Mouse (Mus musculus) liver, embryonic 15.5 days (tissue): ENCODE data around the gene Spg21. TPM values are rescaled to one million over a fixed set of nuclear protein-coding genes. Genes with fewer than 3 reads are reported as not detected.

Experiments
- ATAC-seq: fragments of 200-750 bp; cut with Nextera tagmentation; 2 replicates; pipeline ENCODE4 v1.8.0; 2017; ENCODE audit warnings: moderate number of reproducible peaks, mild to moderate bottlenecking, moderate library complexity; ENCODE audit not compliant: insufficient read depth
- H3K27ac ChIP-seq: fragments of 300-500 bp; sonication (generic); replicated peaks from 2 replicates; pipeline ENCODE4 v1.5.1; 2015; ENCODE audit warnings: mild to moderate bottlenecking, inconsistent platforms
- H3K27me3 ChIP-seq: fragments of 300-500 bp; sonication (generic); 2 replicates; pipeline ENCODE4 v1.6.1; 2015; ENCODE audit warnings: mild to moderate bottlenecking, inconsistent platforms
- H3K36me3 ChIP-seq: fragments of 300-500 bp; sonication (generic); replicated peaks from 2 replicates; pipeline ENCODE4 v1.6.1; 2015; ENCODE audit warnings: moderate library complexity, mild to moderate bottlenecking, inconsistent platforms
- H3K4me1 ChIP-seq: fragments of 300-500 bp; sonication (generic); replicated peaks from 2 replicates; pipeline ENCODE4 v1.6.1; 2015; ENCODE audit warnings: inconsistent platforms
- H3K4me2 ChIP-seq: fragments of 300-500 bp; sonication (generic); 2 replicates; pipeline ENCODE4 v1.6.1; 2015; ENCODE audit warnings: moderate library complexity, mild to moderate bottlenecking, inconsistent platforms
- H3K4me3 ChIP-seq: fragments of 300-500 bp; sonication (generic); replicated peaks from 2 replicates; pipeline ENCODE4 v1.5.1; 2015; ENCODE audit warnings: mild to moderate bottlenecking, inconsistent platforms
- H3K9ac ChIP-seq: fragments of 300-500 bp; sonication (generic); 2 replicates; pipeline ENCODE4 v1.6.1; 2015; ENCODE audit warnings: moderate library complexity, mild to moderate bottlenecking, inconsistent platforms
- H3K9me3 ChIP-seq: fragments of 300-500 bp; sonication (generic); replicated peaks from 2 replicates; pipeline ENCODE4 v1.6.1; 2016; ENCODE audit warnings: inconsistent platforms
- WGBS: fragments of 180-500 bp; shearing (Covaris S2); methylation state at CpG from one replicate; pipeline ENCODE4 v1.1.7; 2015; ENCODE audit warnings: mixed read lengths; ENCODE audit not compliant: insufficient replicate concordance; 5-methylcytosine and 5-hydroxymethylcytosine counted together
- polyA plus RNA-seq: library from polyadenylated mRNA; unstranded; fragments of >200 nt; fragmentation: Nextera tagmentation; extraction: Ambion mirVana; gene quantifications from 2 replicates; pipeline ENCODE4 v1.2.1, GENCODE M21; 2015

The Spg21 gene
- 24.1 and 30.0 TPM in 2 replicates for polyA plus RNA-seq

- H3K27me3 ChIP-seq = no peaks in the 10 kb centered on the region
- peak within 1 kb of the TSS; percentile 76 for H3K27ac ChIP-seq
- peaks cover 37% of the 10 kb centered on the region for H3K4me1 ChIP-seq
- no peaks in the 10 kb centered on the region for H3K9me3 ChIP-seq
- peak; percentile 85 for ATAC-seq
- H3K4me2 ChIP-seq = peak within 1 kb of the TSS; percentile 83
- under 1% methylated on average over 53 of the region's 53 CpGs for WGBS
- H3K9ac ChIP-seq = peak within 1 kb of the TSS; percentile 68
- peak within 1 kb of the TSS; percentile 83 for H3K4me3 ChIP-seq
- H3K36me3 ChIP-seq = peaks cover 4% of the 10 kb centered on the region; the same call in 1 of the 2 replicates
Observed at GRCm38 (mm10) chr9:65460732-65461442, at the start of gene Spg21. Gene Spg21 (plus strand): TSS chr9:65460947.

- Histone ChIP-seq H3K9ac (no peak overlapping the region), H3K9me3 (no peaks in the 10 kb centered on the region), H3K4me2 (no peak overlapping the region), H3K27ac (no peak overlapping the region), H3K36me3 (no peaks in the 10 kb centered on the region), H3K27me3 (no peaks in the 10 kb centered on the region), H3K4me3 (no peak overlapping the region), H3K4me1 (no peaks in the 10 kb centered on the region)
- 44% methylated on average over 3 of the region's 3 CpGs for WGBS
- ATAC-seq = no peak
Observed at GRCm38 (mm10) chr9:65411326-65411725, 49.4 kb upstream of the Spg21 start.

GRCm38 (mm10) chr9:65417738-65418137, 43.0 kb upstream of the Spg21 start:
- H3K9me3 ChIP-seq = no peaks in the 10 kb centered on the region
- no peaks in the 10 kb centered on the region for H3K4me1 ChIP-seq
- WGBS = 69% methylated on average over 3 of the region's 3 CpGs
- no peak overlapping the region for H3K4me3 ChIP-seq
- H3K27ac ChIP-seq = no peak overlapping the region
- no peak overlapping the region for H3K4me2 ChIP-seq
- no peak for ATAC-seq
- no peaks in the 10 kb centered on the region for H3K36me3 ChIP-seq
- no peaks in the 10 kb centered on the region for H3K27me3 ChIP-seq
- no peak overlapping the region for H3K9ac ChIP-seq

- Histone ChIP-seq H3K4me2 (no peak overlapping the region), H3K9ac (no peak overlapping the region), H3K4me3 (no peak overlapping the region), H3K9me3 (no peaks in the 10 kb centered on the region), H3K27me3 (no peaks in the 10 kb centered on the region), H3K36me3 (no peaks in the 10 kb centered on the region), H3K27ac (no peak overlapping the region), H3K4me1 (no peaks in the 10 kb centered on the region)
- WGBS = 54% methylated on average over 3 of the region's 3 CpGs
- ATAC-seq = no peak
Observed at GRCm38 (mm10) chr9:65419633-65420032, 41.1 kb upstream of the Spg21 start.

GRCm38 (mm10) chr9:65422760-65423501, 37.8 kb upstream of the Spg21 start, which contains the start of gene Slc51b:
Gene Slc51b (minus strand): TSS chr9:65422955.
- no peak within 1 kb of the TSS for H3K4me2 ChIP-seq
- H3K36me3 ChIP-seq = no peaks in the 10 kb centered on the region
- no peak within 1 kb of the TSS for H3K9ac ChIP-seq
- H3K9me3 ChIP-seq = no peaks in the 10 kb centered on the region
- WGBS = 64% methylated on average over 11 of the region's 11 CpGs
- H3K27ac ChIP-seq = no peak within 1 kb of the TSS
- no peaks in the 10 kb centered on the region for H3K27me3 ChIP-seq
- no peak within 1 kb of the TSS for H3K4me3 ChIP-seq
- no peak for ATAC-seq
- H3K4me1 ChIP-seq = no peaks in the 10 kb centered on the region

GRCm38 (mm10) chr9:65424393-65424792, 36.4 kb upstream of the Spg21 start:
- H3K36me3 ChIP-seq = no peaks in the 10 kb centered on the region
- H3K9ac ChIP-seq = no peak overlapping the region
- H3K4me3 ChIP-seq = no peak overlapping the region
- H3K9me3 ChIP-seq = no peaks in the 10 kb centered on the region
- 9% methylated on average over 3 of the region's 3 CpGs for WGBS
- H3K4me2 ChIP-seq = no peak overlapping the region
- no peak overlapping the region for H3K27ac ChIP-seq
- H3K27me3 ChIP-seq = no peaks in the 10 kb centered on the region
- no peak for ATAC-seq
- no peaks in the 10 kb centered on the region for H3K4me1 ChIP-seq

GRCm38 (mm10) chr9:65427511-65427910, 33.2 kb upstream of the Spg21 start:
- no peak overlapping the region for H3K4me2 ChIP-seq
- H3K27me3 ChIP-seq = no peaks in the 10 kb centered on the region
- H3K9ac ChIP-seq = no peak overlapping the region
- no peaks in the 10 kb centered on the region for H3K4me1 ChIP-seq
- H3K27ac ChIP-seq = no peak overlapping the region
- no peaks in the 10 kb centered on the region for H3K36me3 ChIP-seq
- WGBS = 46% methylated on average over 2 of the region's 2 CpGs
- H3K9me3 ChIP-seq = no peaks in the 10 kb centered on the region
- ATAC-seq = no peak
- H3K4me3 ChIP-seq = no peak overlapping the region

GRCm38 (mm10) chr9:65428003-65428402, 32.7 kb upstream of the Spg21 start:
- H3K4me2 ChIP-seq = no peak overlapping the region
- 65% methylated on average over 5 of the region's 5 CpGs for WGBS

GRCm38 (mm10) chr9:65430401-65430800, 30.3 kb upstream of the Spg21 start:
- Histone ChIP-seq H3K4me2 (no peak overlapping the region), H3K9ac (no peak overlapping the region), H3K4me1 (peaks cover 8% of the 10 kb centered on the region; the same call in 1 of the 2 replicates), H3K9me3 (no peaks in the 10 kb centered on the region), H3K27ac (no peak overlapping the region), H3K27me3 (no peaks in the 10 kb centered on the region), H3K36me3 (no peaks in the 10 kb centered on the region), H3K4me3 (no peak overlapping the region)
- ATAC-seq = no peak

More at GRCm38 (mm10) chr9:65428003-65428402, 32.7 kb upstream of the Spg21 start:
- Histone ChIP-seq H3K36me3 (no peaks in the 10 kb centered on the region), H3K27ac (no peak overlapping the region), H3K9ac (no peak overlapping the region), H3K9me3 (no peaks in the 10 kb centered on the region), H3K4me1 (no peaks in the 10 kb centered on the region), H3K27me3 (no peaks in the 10 kb centered on the region), H3K4me3 (no peak overlapping the region)
- no peak for ATAC-seq

GRCm38 (mm10) chr9:65430921-65431320, 29.8 kb upstream of the Spg21 start:
- H3K4me2 ChIP-seq = no peak overlapping the region
- no peaks in the 10 kb centered on the region for H3K9me3 ChIP-seq
- no peak overlapping the region for H3K9ac ChIP-seq
- no peaks in the 10 kb centered on the region for H3K27me3 ChIP-seq
- H3K36me3 ChIP-seq = no peaks in the 10 kb centered on the region
- no peak overlapping the region for H3K4me3 ChIP-seq
- 85% methylated on average over 5 of the region's 5 CpGs for WGBS
- no peak overlapping the region for H3K27ac ChIP-seq
- no peak for ATAC-seq
- peaks cover 11% of the 10 kb centered on the region; the same call in 1 of the 2 replicates for H3K4me1 ChIP-seq

GRCm38 (mm10) chr9:65432236-65432635, 28.5 kb upstream of the Spg21 start:
- ATAC-seq = no peak

More at GRCm38 (mm10) chr9:65432236-65432635, 28.5 kb upstream of the Spg21 start:
- Histone ChIP-seq H3K27ac (no peak overlapping the region), H3K9ac (no peak overlapping the region), H3K4me3 (no peak overlapping the region), H3K4me1 (peaks cover 19% of the 10 kb centered on the region), H3K27me3 (no peaks in the 10 kb centered on the region), H3K36me3 (no peaks in the 10 kb centered on the region), H3K9me3 (no peaks in the 10 kb centered on the region), H3K4me2 (no peak overlapping the region)
- WGBS = under 1% methylated on average over 3 of the region's 3 CpGs
